Mouse (Mus musculus): ENCODE results near the gene Rgl2. TPM values are rescaled to one million over a fixed set of nuclear protein-coding genes. Genes with fewer than 3 reads are reported as not detected.
A peak's percentile ranks its signal among the peaks of the same experiment; 100 is the strongest.

The Rgl2 gene
- polyA plus RNA-seq, 1 experiment from 2014 or later = 38.9 TPM

DNA sequence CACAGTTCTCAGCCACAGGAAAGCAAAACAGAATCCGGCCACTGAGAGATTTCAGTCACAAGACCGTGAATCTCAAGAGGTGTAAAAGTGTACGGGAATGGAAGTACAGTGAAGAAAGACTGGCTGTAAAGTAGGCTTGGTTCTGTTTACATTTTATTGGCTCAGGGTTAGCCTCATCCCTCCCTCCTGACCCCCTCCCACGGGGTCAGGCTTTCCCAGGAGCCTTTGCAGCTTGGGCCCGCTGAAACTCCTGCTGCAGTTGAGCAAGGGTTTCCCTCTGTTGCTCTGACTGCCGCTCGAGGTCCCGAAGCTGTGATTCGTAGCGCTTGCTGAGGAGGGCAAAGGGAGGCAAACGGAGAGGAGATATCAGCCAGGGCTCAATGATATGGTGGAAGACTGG is 9.4 kb downstream of the Rgl2 start:
- Histone ChIP-seq H3K4me2 (ENCODE audit: low read length) (no peak overlapping the region), H3K4me3 (ENCODE audit: control insufficient read depth in 1 of 2, insufficient read depth in 1 of 2, low read depth in 1 of 2, low read length in 2 of 2) (no peak overlapping the region), H3K27me3 (ENCODE audit: control insufficient read depth, insufficient read depth, low read length) (no peaks in the 10 kb centered on the region), H3K9me3 (ENCODE audit: control insufficient read depth, low read length) (no peaks in the 10 kb centered on the region), H3K9ac (ENCODE audit: low read length) (no peak overlapping the region), H3K36me3 (ENCODE audit: control insufficient read depth, insufficient read depth, low read length) (peaks cover 57% of the 10 kb centered on the region), H3K27ac (replicated peaks in 1 of 2; ENCODE audit: control insufficient read depth in 1 of 2, insufficient read depth in 1 of 2, low read depth in 2 of 2, low read length in 2 of 2) (no peak overlapping the region), H3K4me1 (ENCODE audit: control insufficient read depth in 2 of 2, insufficient read depth in 2 of 2, low read length in 2 of 2) (peaks cover 8 to 19% of the 10 kb centered on the region in 2 experiments)
- 74% methylated on average over 11 of the region's 11 CpGs for WGBS
- no peak for ATAC-seq (ENCODE audit: insufficient number of reproducible peaks, insufficient read depth, low FRiP score, low read depth)

DNA sequence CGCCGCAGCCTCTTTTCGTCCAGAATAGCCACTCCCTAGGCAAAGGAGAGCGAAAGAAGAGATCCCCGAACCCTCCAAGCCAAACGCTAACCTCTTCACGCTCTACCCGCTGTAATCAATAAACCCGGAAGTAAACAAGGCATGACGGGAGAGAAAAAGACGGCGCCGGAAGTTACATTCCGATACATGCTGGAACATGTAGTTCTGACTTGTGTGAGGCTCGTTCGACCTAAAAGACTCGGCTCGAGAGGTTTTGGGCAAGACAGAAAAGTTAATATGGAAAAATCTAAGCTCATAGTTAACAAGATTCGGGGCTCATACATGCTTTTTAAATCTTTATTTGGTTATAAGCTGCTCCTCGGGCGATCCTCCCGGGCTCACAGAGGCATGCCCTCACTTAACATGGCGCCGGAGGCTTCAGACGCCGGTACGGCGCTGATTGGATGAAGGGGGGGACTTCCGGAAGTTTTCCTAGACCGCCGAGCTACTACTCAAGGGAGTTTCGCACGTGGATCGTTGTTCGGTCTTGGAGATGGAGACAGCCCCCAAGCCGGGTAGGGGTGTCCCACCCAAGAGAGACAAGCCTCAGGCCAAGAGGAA is 11.0 kb downstream of the Rgl2 start, which contains the start of the genes Pfdn6 and Wdr46:
Gene Pfdn6, minus strand, starts transcription at position 138 of the 600 bp plus-strand sequence.
Gene Wdr46, plus strand, starts transcription at position 455 of the 600 bp plus-strand sequence.
- Histone ChIP-seq H3K27me3 (ENCODE audit: control insufficient read depth, insufficient read depth, low read length) (no peaks in the 10 kb centered on the region), H3K4me1 (ENCODE audit: control insufficient read depth in 2 of 2, insufficient read depth in 2 of 2, low read length in 2 of 2) (peaks cover 8 to 19% of the 10 kb centered on the region in 2 experiments), H3K27ac (replicated peaks in 1 of 2; ENCODE audit: control insufficient read depth in 1 of 2, insufficient read depth in 1 of 2, low read depth in 2 of 2, low read length in 2 of 2) (0 out of 4 replicates have a peak within 1 kb of the TSS, but pooled peaks of 1 of the 2 experiments have one; percentile 39), H3K4me2 (ENCODE audit: low read length) (peak within 1 kb of the TSS; percentile 93), H3K9me3 (ENCODE audit: control insufficient read depth, low read length) (no peaks in the 10 kb centered on the region), H3K9ac (ENCODE audit: low read length) (peak within 1 kb of the TSS; percentile 86), H3K4me3 (ENCODE audit: control insufficient read depth in 1 of 2, insufficient read depth in 1 of 2, low read depth in 1 of 2, low read length in 2 of 2) (peak within 1 kb of the TSS; percentile 68 to 78), H3K36me3 (ENCODE audit: control insufficient read depth, insufficient read depth, low read length) (peaks cover 59% of the 10 kb centered on the region)
- ATAC-seq (ENCODE audit: insufficient number of reproducible peaks, insufficient read depth, low FRiP score, low read depth) = peak; percentile 78
- WGBS = under 1% methylated on average over 36 of the region's 36 CpGs

DNA sequence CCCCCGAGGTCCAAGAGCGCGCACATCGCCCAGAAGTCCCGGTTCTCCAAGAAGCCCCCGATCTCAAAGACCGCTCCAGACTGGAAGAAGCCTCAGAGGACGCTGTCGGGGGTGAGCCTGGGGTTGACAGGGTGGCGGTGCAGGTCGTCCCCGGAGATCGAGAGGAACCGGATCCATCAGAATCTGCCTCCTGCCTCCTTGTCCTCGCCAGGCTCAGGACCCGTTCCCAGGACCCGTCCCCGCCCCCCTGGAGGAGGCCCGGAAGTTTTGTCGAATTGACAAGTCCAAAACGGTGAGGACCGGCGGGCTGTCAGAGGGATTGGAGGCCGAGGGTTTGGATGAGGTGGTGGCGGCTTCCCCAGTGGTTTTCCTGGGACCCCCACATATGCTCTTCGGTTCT is 11.6 kb downstream of the Rgl2 start:
- Histone ChIP-seq H3K9me3 (ENCODE audit: control insufficient read depth, low read length) (no peaks in the 10 kb centered on the region), H3K36me3 (ENCODE audit: control insufficient read depth, insufficient read depth, low read length) (peaks cover 55% of the 10 kb centered on the region), H3K27ac (replicated peaks in 1 of 2; ENCODE audit: control insufficient read depth in 1 of 2, insufficient read depth in 1 of 2, low read depth in 2 of 2, low read length in 2 of 2) (no peak overlapping the region), H3K4me2 (ENCODE audit: low read length) (peak overlapping the region; percentile 93), H3K27me3 (ENCODE audit: control insufficient read depth, insufficient read depth, low read length) (no peaks in the 10 kb centered on the region), H3K9ac (ENCODE audit: low read length) (peak overlapping the region; percentile 86), H3K4me1 (ENCODE audit: control insufficient read depth in 2 of 2, insufficient read depth in 2 of 2, low read length in 2 of 2) (peaks cover 8 to 19% of the 10 kb centered on the region in 2 experiments), H3K4me3 (ENCODE audit: control insufficient read depth in 1 of 2, insufficient read depth in 1 of 2, low read depth in 1 of 2, low read length in 2 of 2) (peak overlapping the region; percentile 68 to 78)
- WGBS = 3% methylated on average over 26 of the region's 26 CpGs
- ATAC-seq (ENCODE audit: insufficient number of reproducible peaks, insufficient read depth, low FRiP score, low read depth) = no peak

DNA sequence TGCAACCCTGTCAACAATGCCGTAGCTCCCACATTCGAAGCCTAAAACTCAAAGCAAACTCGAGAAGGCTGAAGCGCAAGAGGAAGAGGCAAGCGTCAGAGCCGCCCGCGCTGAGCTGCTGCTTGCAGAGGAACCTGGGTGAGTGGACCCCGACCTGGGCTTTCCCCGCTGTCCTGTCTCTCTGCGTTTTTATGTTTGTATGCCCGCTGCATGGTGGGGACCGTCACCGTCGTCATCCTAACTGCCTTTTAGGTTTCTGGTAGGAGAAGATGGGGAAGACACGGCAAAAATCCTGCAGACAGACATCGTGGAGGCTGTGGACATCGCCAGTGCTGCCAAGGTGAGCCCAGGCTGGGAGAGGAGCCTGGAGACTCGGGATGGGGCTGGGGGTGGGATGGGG is 12.0 kb downstream of the Rgl2 start:
- 56% methylated on average over 19 of the region's 19 CpGs for WGBS
- Histone ChIP-seq H3K4me3 (ENCODE audit: control insufficient read depth in 1 of 2, insufficient read depth in 1 of 2, low read depth in 1 of 2, low read length in 2 of 2) (peak overlapping the region; percentile 68 to 78), H3K36me3 (ENCODE audit: control insufficient read depth, insufficient read depth, low read length) (peaks cover 58% of the 10 kb centered on the region), H3K27ac (replicated peaks in 1 of 2; ENCODE audit: control insufficient read depth in 1 of 2, insufficient read depth in 1 of 2, low read depth in 2 of 2, low read length in 2 of 2) (no peak overlapping the region), H3K4me1 (ENCODE audit: control insufficient read depth in 2 of 2, insufficient read depth in 2 of 2, low read length in 2 of 2) (peaks cover 8 to 19% of the 10 kb centered on the region in 2 experiments), H3K4me2 (ENCODE audit: low read length) (peak overlapping the region; percentile 93), H3K9me3 (ENCODE audit: control insufficient read depth, low read length) (no peaks in the 10 kb centered on the region), H3K27me3 (ENCODE audit: control insufficient read depth, insufficient read depth, low read length) (no peaks in the 10 kb centered on the region), H3K9ac (ENCODE audit: low read length) (peak overlapping the region; percentile 86)
- no peak for ATAC-seq (ENCODE audit: insufficient number of reproducible peaks, insufficient read depth, low FRiP score, low read depth)

GRCm38 (mm10) chr17:33943454-33943853 is 14.1 kb downstream of the Rgl2 start:
- Histone ChIP-seq H3K36me3 (ENCODE audit: control insufficient read depth, insufficient read depth, low read length) (peaks cover 53% of the 10 kb centered on the region), H3K9me3 (ENCODE audit: control insufficient read depth, low read length) (no peaks in the 10 kb centered on the region), H3K27me3 (ENCODE audit: control insufficient read depth, insufficient read depth, low read length) (no peaks in the 10 kb centered on the region), H3K9ac (ENCODE audit: low read length) (no peak overlapping the region), H3K4me3 (ENCODE audit: control insufficient read depth in 1 of 2, insufficient read depth in 1 of 2, low read depth in 1 of 2, low read length in 2 of 2) (no peak overlapping the region), H3K27ac (replicated peaks in 1 of 2; ENCODE audit: control insufficient read depth in 1 of 2, insufficient read depth in 1 of 2, low read depth in 2 of 2, low read length in 2 of 2) (no peak overlapping the region), H3K4me2 (ENCODE audit: low read length) (no peak overlapping the region), H3K4me1 (ENCODE audit: control insufficient read depth in 2 of 2, insufficient read depth in 2 of 2, low read length in 2 of 2) (peaks cover 8 to 19% of the 10 kb centered on the region in 2 experiments)
- WGBS = 92% methylated on average over 15 of the region's 15 CpGs
- ATAC-seq (ENCODE audit: insufficient number of reproducible peaks, insufficient read depth, low FRiP score, low read depth) = no peak

GRCm38 (mm10) chr17:33947430-33948089 is 18.2 kb downstream of the Rgl2 start:
- no peak overlapping the region for H3K4me3 ChIP-seq (ENCODE audit: control insufficient read depth in 1 of 2, insufficient read depth in 1 of 2, low read depth in 1 of 2, low read length in 2 of 2)
- no peak overlapping the region for H3K4me2 ChIP-seq (ENCODE audit: low read length)
- H3K9me3 ChIP-seq (ENCODE audit: control insufficient read depth, low read length) = no peaks in the 10 kb centered on the region
- no peak overlapping the region for H3K9ac ChIP-seq (ENCODE audit: low read length)
- 86% methylated on average over 10 of the region's 10 CpGs for WGBS
- peaks cover 72% of the 10 kb centered on the region for H3K36me3 ChIP-seq (ENCODE audit: control insufficient read depth, insufficient read depth, low read length)
- ATAC-seq (ENCODE audit: insufficient number of reproducible peaks, insufficient read depth, low FRiP score, low read depth) = no peak
- no peaks in the 10 kb centered on the region for H3K27me3 ChIP-seq (ENCODE audit: control insufficient read depth, insufficient read depth, low read length)
- H3K27ac ChIP-seq (replicated peaks in 1 of 2; ENCODE audit: control insufficient read depth in 1 of 2, insufficient read depth in 1 of 2, low read depth in 2 of 2, low read length in 2 of 2) = no peak overlapping the region
- peaks cover 16 to 23% of the 10 kb centered on the region in 2 experiments for H3K4me1 ChIP-seq (ENCODE audit: control insufficient read depth in 2 of 2, insufficient read depth in 2 of 2, low read length in 2 of 2)

DNA sequence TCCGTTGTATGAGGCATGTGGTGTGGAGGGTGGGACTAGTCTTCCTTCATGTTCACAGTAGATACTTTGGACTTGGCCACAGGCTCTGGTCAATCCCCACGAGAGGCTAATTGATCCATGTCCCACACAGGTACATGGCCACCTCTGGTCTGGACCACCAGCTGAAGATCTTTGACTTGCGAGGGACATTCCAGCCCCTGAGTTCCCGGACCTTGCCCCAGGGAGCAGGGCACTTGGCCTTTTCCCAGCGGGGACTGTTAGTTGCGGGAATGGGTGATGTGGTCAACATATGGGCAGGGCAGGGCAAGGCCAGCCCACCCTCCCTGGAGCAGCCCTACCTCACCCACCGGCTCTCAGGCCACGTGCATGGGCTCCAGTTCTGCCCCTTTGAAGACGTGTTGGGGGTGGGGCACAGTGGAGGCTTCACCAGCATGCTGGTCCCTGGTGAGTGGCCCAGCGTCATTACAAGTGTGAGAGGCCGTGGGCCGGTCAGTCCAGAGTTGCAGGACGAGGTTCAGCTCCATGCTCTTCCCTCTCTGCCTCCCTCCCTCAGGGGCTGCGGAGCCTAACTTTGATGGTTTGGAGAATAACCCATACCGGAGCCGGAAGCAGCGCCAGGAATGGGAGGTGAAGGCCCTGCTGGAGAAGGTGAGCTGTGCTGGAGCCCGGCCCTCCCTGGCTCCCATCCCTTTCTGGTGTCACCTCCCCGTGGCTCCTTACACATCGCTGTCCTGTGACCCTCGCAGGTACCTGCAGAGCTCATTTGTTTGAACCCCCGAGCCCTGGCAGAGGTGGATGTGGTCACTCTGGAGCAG is 19.0 kb downstream of the Rgl2 start:
- WGBS = 83% methylated on average over 21 of the region's 22 CpGs
- H3K36me3 ChIP-seq (ENCODE audit: control insufficient read depth, insufficient read depth, low read length) = peaks cover 73% of the 10 kb centered on the region

More for the DNA sequence above, 19.0 kb downstream of the Rgl2 start:
- no peaks in the 10 kb centered on the region for H3K27me3 ChIP-seq (ENCODE audit: control insufficient read depth, insufficient read depth, low read length)
- no peak for ATAC-seq (ENCODE audit: insufficient number of reproducible peaks, insufficient read depth, low FRiP score, low read depth)
- H3K9me3 ChIP-seq (ENCODE audit: control insufficient read depth, low read length) = no peaks in the 10 kb centered on the region
- H3K9ac ChIP-seq (ENCODE audit: low read length) = no peak overlapping the region
- H3K4me2 ChIP-seq (ENCODE audit: low read length) = no peak overlapping the region
- H3K4me1 ChIP-seq (ENCODE audit: control insufficient read depth in 2 of 2, insufficient read depth in 2 of 2, low read length in 2 of 2) = peaks cover 16 to 30% of the 10 kb centered on the region in 2 experiments
- no peak overlapping the region for H3K27ac ChIP-seq (replicated peaks in 1 of 2; ENCODE audit: control insufficient read depth in 1 of 2, insufficient read depth in 1 of 2, low read depth in 2 of 2, low read length in 2 of 2)
- no peak overlapping the region for H3K4me3 ChIP-seq (ENCODE audit: control insufficient read depth in 1 of 2, insufficient read depth in 1 of 2, low read depth in 1 of 2, low read length in 2 of 2)

All from heart, embryonic 14.5 days (tissue).